Mouse (Mus musculus) midbrain, embryonic 16.5 days (tissue): ENCODE measurements around the gene Chd3. TPM values are rescaled to one million over a fixed set of nuclear protein-coding genes. Genes with fewer than 3 reads are reported as not detected.

ENCODE experiments used
- ATAC-seq: fragments of 200-750 bp; cut with Nextera tagmentation; 2 replicates; pipeline ENCODE4 v1.8.0; 2017; ENCODE audit warnings: moderate TSS enrichment
- H3K27ac ChIP-seq: fragments of 300-500 bp; sonication (generic); 2 replicates; pipeline ENCODE4 v1.5.1; 2014; ENCODE audit warnings: mild to moderate bottlenecking, low read length, mixed read lengths
- H3K27me3 ChIP-seq: fragments of 300-500 bp; sonication (generic); 2 replicates; pipeline ENCODE4 v1.6.1; 2014; ENCODE audit warnings: low read depth, low read length, mixed read lengths; ENCODE audit not compliant: control insufficient read depth, insufficient read depth
- H3K36me3 ChIP-seq: fragments of 300-500 bp; sonication (generic); 2 replicates; pipeline ENCODE4 v1.6.1; 2014; ENCODE audit warnings: mild to moderate bottlenecking, low read length, moderate library complexity, mixed read lengths; ENCODE audit not compliant: control insufficient read depth, insufficient read depth
- H3K4me1 ChIP-seq: fragments of 300-500 bp; sonication (generic); 2 replicates; pipeline ENCODE4 v1.6.1; 2014; ENCODE audit warnings: mild to moderate bottlenecking, low read length, mixed read lengths; ENCODE audit not compliant: control insufficient read depth, insufficient read depth
- H3K4me2 ChIP-seq: fragments of 300-500 bp; sonication (generic); 2 replicates; pipeline ENCODE4 v1.6.1; 2014; ENCODE audit warnings: mild to moderate bottlenecking, low read length, mixed read lengths
- H3K4me3 ChIP-seq: fragments of 300-500 bp; sonication (generic); 2 replicates; pipeline ENCODE4 v1.5.1; 2014; ENCODE audit warnings: low read depth, mild to moderate bottlenecking, low read length, moderate library complexity, mixed read lengths
- H3K9ac ChIP-seq: fragments of 300-500 bp; sonication (generic); 2 replicates; pipeline ENCODE4 v1.6.1; 2014; ENCODE audit warnings: low read depth, low read length, mixed read lengths
- H3K9me3 ChIP-seq: fragments of 300-500 bp; sonication (generic); replicated peaks from 2 replicates; pipeline ENCODE4 v1.6.1; 2014; ENCODE audit warnings: mild to moderate bottlenecking, low read length, mixed read lengths; ENCODE audit not compliant: control insufficient read depth, poor library complexity, severe bottlenecking
- WGBS: fragments of 180-500 bp; shearing (Covaris S2); extraction: QIAGEN DNeasy Blood & Tissue Kit; methylation state at CpG from one replicate; pipeline ENCODE4 v1.1.7; 2014; 5-methylcytosine and 5-hydroxymethylcytosine counted together
- polyA plus RNA-seq: library from polyadenylated mRNA; unstranded; fragments of >200 nt; fragmentation: Nextera tagmentation; extraction: Ambion mirVana; gene quantifications from 2 replicates; pipeline ENCODE4 v1.2.1, GENCODE M21; 2015

The Chd3 gene
- polyA plus RNA-seq, 1 experiment from 2014 or later: 86.1 TPM

DNA sequence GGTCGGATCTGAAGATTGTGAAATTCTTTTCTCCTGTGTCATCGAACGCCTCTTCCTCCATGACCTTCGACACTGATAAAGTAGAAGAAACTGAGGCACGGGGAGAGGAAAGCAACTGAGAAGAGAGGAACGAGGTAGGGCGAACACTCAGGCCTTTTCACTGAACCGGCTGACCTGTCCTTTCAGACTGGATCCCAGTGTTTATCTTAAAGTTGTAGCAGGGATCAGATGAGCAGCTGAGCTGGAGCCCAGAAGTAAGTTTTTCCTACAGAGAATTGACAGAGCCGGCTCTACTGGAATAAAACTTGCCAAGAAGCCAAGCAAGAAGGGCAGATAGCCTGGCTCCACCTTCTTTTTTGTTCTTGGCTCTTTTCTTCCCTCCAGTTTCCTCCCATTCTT, 1.6 kb upstream of the Chd3 start:
- Histone ChIP-seq H3K27me3 (no peaks in the 10 kb centered on the region), H3K27ac (peak overlapping the region; percentile 77), H3K9me3 (no peaks in the 10 kb centered on the region), H3K36me3 (no peaks in the 10 kb centered on the region), H3K4me1 (peaks cover 23% of the 10 kb centered on the region), H3K4me3 (peak overlapping the region; percentile 17), H3K4me2 (peak overlapping the region; percentile 39), H3K9ac (0 out of 2 replicates have a peak overlapping the region, but pooled peaks have one; percentile 28)
- 11% methylated on average over 9 of the region's 9 CpGs for WGBS
- no peak for ATAC-seq

DNA sequence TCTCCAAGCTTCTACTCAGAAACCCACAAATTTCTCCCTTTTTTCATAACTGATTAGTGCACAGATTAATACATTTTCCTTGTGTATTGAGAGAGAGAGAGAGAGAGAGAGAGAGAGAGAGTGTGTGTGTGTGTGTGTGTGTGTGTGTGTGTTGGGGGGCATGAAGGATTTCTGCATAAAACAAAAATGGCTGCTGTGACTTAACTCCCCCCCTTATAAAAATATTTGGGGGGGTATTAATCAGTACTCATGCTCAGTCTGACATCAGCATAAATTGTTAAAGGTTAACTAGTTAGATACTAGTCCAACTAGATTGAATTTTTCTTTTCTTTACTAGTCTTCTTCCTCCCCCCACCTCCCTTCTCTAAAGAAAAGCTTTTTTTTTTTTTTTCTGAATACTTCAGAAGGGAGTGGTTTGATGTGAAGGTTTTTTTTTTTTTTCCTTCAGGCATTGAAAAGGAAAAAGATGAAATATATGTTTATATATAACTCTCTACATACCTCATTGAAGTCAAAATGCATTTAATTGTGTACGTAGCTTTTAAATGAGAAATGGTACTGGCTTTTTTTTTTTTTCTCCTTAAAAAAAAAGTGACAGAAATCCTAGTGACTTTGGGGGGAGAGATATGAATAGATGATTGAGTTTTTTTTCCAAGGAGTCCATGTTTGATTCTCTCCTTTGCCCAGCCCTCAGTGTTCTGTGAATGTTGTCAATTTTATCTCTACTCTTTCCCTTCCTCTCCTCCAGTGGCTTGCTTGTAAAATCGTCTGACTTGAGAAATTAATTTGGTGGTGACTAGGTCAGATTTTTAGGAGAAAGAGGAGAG, 997 bp upstream of the Chd3 start:
- Histone ChIP-seq H3K4me2 (peak overlapping the region; percentile 96), H3K4me1 (peaks cover 29% of the 10 kb centered on the region), H3K36me3 (no peaks in the 10 kb centered on the region), H3K9ac (peak overlapping the region; percentile 100), H3K27ac (peak overlapping the region; percentile 100), H3K9me3 (no peaks in the 10 kb centered on the region), H3K27me3 (no peaks in the 10 kb centered on the region), H3K4me3 (peak overlapping the region; percentile 92)
- WGBS: 13% methylated on average over 2 of the region's 2 CpGs
- no peak for ATAC-seq

DNA sequence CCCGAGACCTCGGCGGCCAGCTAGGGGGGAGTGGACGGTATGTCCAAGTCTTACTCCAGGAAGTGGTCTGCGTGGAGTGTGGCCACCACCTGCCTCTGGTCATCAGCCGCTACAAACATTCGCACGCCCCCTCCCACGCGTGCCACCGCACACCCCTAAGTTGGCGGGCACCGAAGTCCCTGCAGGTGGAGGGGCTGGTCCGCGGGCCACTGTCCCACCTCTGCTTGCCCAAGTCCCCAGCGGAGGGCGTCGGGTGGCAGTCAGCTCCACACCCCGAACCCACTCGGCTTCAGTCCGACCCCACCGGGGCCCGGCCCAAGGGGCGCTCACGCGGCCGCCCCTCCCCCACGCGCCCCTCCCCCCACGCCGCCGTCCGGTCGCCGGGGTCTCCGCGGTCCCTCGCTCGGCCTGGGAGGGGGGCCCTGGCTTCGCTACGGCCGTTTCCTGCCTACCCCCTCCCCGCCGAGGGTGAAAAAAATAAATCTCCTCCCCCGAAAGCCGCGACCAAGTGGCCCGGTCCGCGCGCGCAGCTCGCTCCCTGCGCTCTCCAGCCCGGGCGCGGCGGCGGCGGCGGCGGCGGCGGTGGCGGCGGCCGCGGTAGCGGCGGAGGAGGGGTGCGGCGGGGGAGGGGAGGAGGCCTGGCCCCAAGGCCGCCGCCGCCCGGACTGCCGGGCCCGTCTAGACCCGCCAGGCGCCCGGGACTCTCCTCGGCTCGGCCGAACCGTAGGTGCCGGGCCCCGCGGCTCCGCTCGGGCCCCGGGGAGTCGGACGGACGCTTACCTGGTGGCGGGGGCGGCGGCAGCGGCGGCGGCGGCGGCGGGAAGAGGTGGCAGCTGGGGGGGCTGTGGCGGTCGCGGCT, 621 bp downstream of the Chd3 start:
- Histone ChIP-seq H3K36me3 (0 out of 2 replicates have a peak, but pooled peaks cover under 1% of the 10 kb centered on the region), H3K27me3 (no peaks in the 10 kb centered on the region), H3K4me1 (peaks cover 39% of the 10 kb centered on the region), H3K27ac (peak overlapping the region; percentile 100), H3K4me2 (peak overlapping the region; percentile 96), H3K4me3 (peak overlapping the region; percentile 92), H3K9ac (peak overlapping the region; percentile 100), H3K9me3 (no peaks in the 10 kb centered on the region)
- ATAC-seq: peak; percentile 6; the same call in 1 of the 2 replicates
- WGBS: under 1% methylated on average over 46 of the region's 106 CpGs

DNA sequence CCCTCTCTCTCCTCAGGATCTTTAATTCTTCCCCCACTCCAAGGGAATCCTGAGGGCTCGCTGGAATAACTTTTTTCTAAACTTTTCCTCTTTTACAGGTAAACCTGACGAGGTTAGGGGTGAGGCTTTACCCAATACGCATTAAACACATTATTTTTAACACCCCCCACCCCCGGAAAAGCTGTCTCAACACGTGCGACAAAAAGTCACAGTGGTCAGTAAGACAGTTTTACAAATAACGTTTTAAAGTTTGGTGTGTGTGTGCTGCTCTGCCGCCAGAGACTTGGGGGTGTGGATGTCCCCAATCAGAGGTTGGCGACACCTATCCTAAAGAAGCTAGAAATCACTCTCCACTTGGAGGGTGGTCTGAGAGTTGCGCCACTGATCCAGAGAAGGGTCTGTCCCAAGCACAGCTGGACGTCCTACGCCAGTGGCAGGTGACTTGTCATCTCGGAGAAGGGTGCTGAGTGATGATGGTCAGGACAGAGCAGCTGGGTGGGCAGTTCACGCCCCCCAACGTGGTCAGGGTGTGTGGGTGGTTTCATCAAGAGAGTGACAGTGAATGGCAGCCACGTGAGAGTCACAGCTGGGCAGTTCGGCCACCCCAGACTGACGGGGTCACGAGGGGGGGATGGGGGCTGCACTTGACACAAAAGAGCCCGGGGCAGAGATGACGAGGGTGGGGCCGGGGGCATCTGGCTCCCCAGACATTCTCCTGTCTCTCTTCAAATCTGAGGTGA, 1.4 kb downstream of the Chd3 start:
- 1% methylated on average over 22 of the region's 22 CpGs for WGBS

DNA sequence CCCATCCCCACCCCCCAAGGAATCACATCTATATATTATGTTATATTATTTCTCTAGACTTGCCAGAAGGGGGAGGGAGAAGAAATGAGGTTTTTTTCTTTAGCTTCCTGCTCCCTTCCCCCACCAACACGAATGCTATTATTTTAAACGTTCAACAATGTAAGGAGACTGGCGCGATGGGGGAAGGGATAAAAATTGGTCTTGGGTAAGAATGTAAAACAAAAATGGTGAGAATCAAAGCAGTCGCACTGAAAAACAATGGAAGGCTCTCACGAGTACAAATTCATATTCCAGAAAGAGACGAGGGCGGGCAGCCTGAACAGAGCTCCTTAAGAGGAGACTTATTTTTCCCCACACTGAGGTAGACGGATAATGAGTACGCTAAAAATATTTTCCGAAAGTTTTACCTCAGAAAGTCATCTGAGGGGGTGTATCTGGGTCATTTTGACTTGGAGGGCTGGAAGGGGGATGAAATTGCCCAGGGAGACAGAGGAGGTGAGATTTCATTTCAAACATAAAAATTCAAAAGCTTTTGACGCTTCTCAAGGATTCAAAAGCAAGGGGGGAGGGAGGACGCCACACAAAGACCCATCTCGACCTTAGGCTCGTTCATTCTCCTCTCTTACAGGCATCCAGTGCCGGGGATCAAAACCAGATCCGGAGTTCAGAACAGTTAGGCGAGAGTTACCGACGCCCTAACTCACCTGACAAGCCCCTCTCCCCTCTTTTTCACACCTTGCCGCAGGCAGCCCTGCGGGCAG, 2.2 kb downstream of the Chd3 start:
- Histone ChIP-seq H3K9ac (peak overlapping the region; percentile 100), H3K27ac (peak overlapping the region; percentile 100), H3K9me3 (no peaks in the 10 kb centered on the region), H3K36me3 (peaks cover 12% of the 10 kb centered on the region; the same call in 1 of the 2 replicates), H3K27me3 (no peaks in the 10 kb centered on the region), H3K4me1 (peaks cover 36% of the 10 kb centered on the region), H3K4me3 (peak overlapping the region; percentile 92), H3K4me2 (peak overlapping the region; percentile 96)
- ATAC-seq: no peak
- under 1% methylated on average over 22 of the region's 22 CpGs for WGBS

More for the DNA sequence above, 1.4 kb downstream of the Chd3 start:
- H3K4me2 ChIP-seq: peak overlapping the region; percentile 96
- peaks cover 39% of the 10 kb centered on the region for H3K4me1 ChIP-seq
- ATAC-seq: peak; percentile 8; the same call in 1 of the 2 replicates
- H3K36me3 ChIP-seq: 0 out of 2 replicates have a peak, but pooled peaks cover 8% of the 10 kb centered on the region
- H3K9ac ChIP-seq: peak overlapping the region; percentile 100
- H3K27ac ChIP-seq: peak overlapping the region; percentile 100
- H3K4me3 ChIP-seq: peak overlapping the region; percentile 92
- no peaks in the 10 kb centered on the region for H3K27me3 ChIP-seq
- no peaks in the 10 kb centered on the region for H3K9me3 ChIP-seq

DNA sequence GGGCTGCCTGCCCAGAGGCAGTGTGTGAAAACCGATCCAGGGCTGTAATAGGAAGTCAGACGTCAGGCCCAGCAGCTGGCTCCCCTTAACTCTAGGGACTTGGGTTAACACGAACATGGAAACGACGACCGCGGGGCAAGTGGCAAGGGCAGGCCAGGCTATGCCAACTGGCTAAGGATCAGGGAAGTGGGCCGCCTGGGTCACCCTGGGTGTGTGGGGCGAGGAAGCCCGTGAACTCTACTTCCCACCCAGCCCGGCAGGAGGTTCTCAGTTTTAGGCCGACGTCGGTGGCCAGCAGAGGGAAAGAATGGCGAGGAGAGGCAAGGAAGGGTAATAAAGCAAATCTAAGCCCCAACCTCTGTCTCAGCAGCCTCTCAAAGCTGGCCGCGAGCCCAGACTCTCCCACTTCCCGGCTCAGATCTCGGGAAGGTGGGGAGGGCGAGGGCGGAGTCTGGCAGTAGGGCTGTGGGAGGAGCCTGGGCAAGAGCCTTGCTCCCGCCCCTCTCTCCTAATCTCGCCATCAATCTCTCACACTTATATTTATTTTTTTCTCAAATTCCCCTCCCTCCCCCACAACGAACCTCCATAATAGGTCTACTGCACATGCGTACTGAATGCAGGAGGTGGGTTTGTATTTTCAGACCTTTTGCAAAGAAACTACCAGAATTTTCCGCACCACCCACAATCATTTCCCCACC, 2.9 kb downstream of the Chd3 start:
- Histone ChIP-seq H3K4me3 (peak overlapping the region; percentile 92), H3K4me2 (peak overlapping the region; percentile 96), H3K4me1 (peaks cover 29% of the 10 kb centered on the region), H3K36me3 (peaks cover 19% of the 10 kb centered on the region), H3K27me3 (no peaks in the 10 kb centered on the region), H3K27ac (peak overlapping the region; percentile 100), H3K9ac (peak overlapping the region; percentile 100), H3K9me3 (no peaks in the 10 kb centered on the region)
- WGBS: 0% methylated on average over 26 of the region's 26 CpGs
- peak; percentile 76 for ATAC-seq

DNA sequence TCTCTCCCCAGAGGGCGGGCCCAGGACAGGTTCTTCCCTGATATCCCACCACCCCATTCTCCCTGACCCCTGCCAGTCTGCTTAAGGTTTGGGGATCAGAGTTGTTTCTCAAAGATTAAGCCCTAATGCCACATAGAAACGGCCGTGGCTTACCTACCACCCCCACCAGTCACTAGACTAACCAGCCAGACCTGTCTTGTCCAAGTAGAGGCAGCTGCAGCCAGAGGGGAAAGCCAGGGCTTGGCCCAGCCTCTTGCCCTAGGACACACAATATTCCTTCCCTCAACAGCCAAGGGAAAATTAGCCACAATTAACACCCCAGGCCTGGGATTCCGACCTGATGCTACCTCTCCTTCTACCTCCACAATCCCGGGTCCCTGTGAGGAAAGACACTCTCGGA, 3.5 kb downstream of the Chd3 start:
- 18% methylated on average over 6 of the region's 6 CpGs for WGBS
- Histone ChIP-seq H3K4me3 (peak overlapping the region; percentile 92), H3K36me3 (peaks cover 25% of the 10 kb centered on the region), H3K27ac (peak overlapping the region; percentile 100), H3K9me3 (no peaks in the 10 kb centered on the region), H3K4me2 (peak overlapping the region; percentile 96), H3K4me1 (peaks cover 23% of the 10 kb centered on the region), H3K9ac (peak overlapping the region; percentile 65), H3K27me3 (no peaks in the 10 kb centered on the region)
- peak; percentile 29 for ATAC-seq
